Comparison of ENCODE assay signal across 13 mouse cellular contexts in the genomic region with DNA sequence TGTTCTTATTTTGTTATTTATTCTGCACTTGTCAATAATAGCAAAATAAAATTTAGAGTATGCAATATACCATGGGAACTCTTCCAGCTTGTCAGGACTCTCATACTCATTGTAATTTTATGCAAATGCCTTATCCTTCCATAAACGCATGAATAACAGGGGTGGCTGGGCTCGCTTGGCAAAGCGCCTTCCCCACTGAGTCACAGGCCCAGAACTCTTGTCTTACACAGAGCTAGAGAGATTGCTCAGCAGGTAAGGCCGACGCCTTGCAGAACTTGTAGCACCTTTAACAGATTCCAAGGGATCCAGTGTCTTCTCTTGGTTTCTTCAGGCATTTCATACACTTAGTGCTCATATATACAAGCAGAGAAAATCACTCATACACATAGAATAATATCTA.
"Had no signal": no experiment of that assay in that cellular context is flagged by ENCODE, and none has a peak within 500 bp of the region (broad histone marks: within the 10 kb centered on the region; RNA-seq: fewer than 3 reads in every experiment).

No protein-coding gene starts in this region.

- H3K4me1 ChIP-seq: limb, embryonic 10.5 days; liver, embryonic 15.5 days; midbrain, embryonic 10.5 days; neural tube, embryonic 12.5 days had no signal

- H3K27me3 ChIP-seq: liver, embryonic 15.5 days; neural tube, embryonic 12.5 days had no signal

- H3K27ac ChIP-seq: left cerebral cortex, adult 2 months; limb, embryonic 10.5 days; liver, embryonic 15.5 days; midbrain, embryonic 10.5 days; neural tube, embryonic 12.5 days had no signal

- H3K4me3 ChIP-seq: left cerebral cortex, adult 2 months; limb, embryonic 10.5 days; liver, embryonic 15.5 days; midbrain, embryonic 10.5 days; myocyte; neural tube, embryonic 12.5 days had no signal

- H3K9me3 ChIP-seq: limb, embryonic 10.5 days; liver, embryonic 15.5 days; midbrain, embryonic 10.5 days; neural tube, embryonic 12.5 days had no signal

- DNase-seq: kidney, adult 8-10 months; kidney, postnatal 25 days; lung, embryonic 14.5 days; lung, postnatal 10 days; lung, postnatal 4 days; midbrain, embryonic 14.5 days; thymus, postnatal 4 days had no signal
